8 mouse cellular contexts compared by ENCODE assay signal in the genomic region with DNA sequence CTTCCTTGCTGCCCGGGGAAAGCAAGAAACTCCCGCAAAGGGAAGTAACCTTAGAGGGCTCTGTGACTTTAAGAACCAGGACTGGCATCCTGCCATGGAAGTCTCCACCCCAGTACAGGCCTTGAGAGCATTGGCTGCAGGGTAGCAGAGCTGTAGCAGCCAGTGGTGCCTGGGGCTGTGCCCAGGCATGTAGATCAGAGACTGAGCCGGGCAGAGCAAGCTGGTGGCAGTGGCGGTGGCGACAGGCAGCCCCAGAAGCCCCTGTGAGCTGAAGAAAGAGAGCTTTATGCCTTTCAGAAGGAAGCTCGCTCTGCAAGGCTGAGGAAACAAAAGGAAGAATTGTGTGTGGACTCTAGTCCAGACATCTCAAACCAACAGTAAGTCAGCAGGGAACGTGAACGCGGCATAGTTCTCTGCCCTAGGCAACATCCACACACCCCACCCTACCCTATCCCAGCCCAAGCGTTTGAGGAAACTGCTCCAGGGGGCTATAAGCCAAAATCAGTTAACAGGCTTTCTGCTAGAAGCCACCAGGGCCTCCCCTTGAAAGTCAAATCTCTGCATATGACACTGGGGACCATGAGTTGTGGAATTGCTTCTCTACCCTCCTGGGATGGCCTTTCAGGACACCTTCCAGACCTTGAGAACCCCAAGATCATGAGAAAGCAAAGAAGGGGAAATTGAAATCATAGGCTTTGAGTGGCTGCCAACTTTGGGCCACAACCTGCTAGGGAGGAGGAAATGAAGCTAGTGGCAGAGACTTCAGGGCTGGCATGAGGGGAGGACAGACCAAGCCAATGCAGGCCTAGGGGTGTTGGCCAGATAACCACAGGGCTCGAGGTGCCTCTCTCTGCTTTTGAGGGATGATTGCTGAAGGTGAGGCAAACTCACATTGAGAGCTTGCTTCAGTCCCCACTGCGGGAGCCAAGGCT. TPM values are rescaled to one million over a fixed set of nuclear protein-coding genes. Genes with fewer than 3 reads are reported as not detected.
DNase-seq lines count a peak whose midpoint lies in the region; ATAC-seq and TF ChIP-seq lines count a peak whose summit lies in the region.

A gene (plus strand): TSS at position 124 of the 932 bp plus-strand sequence.

- H3ac ChIP-seq in myocyte (ENCODE audit: control insufficient read depth, insufficient read length), result no peak within 1 kb of the TSS

- H3K4me3 ChIP-seq in heart, embryonic 12.5 days, result peak within 1 kb of the TSS; percentile 35
- peak within 1 kb of the TSS; percentile 34 for H3K4me3 ChIP-seq in kidney, embryonic 16.5 days (ENCODE audit: low read length)
- H3K4me3 ChIP-seq in limb, embryonic 15.5 days, result peak within 1 kb of the TSS; percentile 39
- H3K4me3 ChIP-seq in myocyte, result peak within 1 kb of the TSS; percentile 31
- peak within 1 kb of the TSS; percentile 47 for H3K4me3 ChIP-seq in stomach, embryonic 16.5 days (replicated peaks; ENCODE audit: low read length)

- H3K4me1 ChIP-seq in heart, embryonic 12.5 days (replicated peaks), result peaks cover 15% of the 10 kb centered on the region
- H3K4me1 ChIP-seq in kidney, embryonic 16.5 days (ENCODE audit: insufficient read depth, low read length), result peaks cover 16% of the 10 kb centered on the region
- H3K4me1 ChIP-seq in limb, embryonic 15.5 days, result peaks cover 23% of the 10 kb centered on the region
- peaks cover 13% of the 10 kb centered on the region for H3K4me1 ChIP-seq in stomach, embryonic 16.5 days (ENCODE audit: control insufficient read depth, insufficient read depth, low read length)

- TF ChIP-seq POLR2A in myocyte (IDR thresholded peaks at IDR 0.05; ENCODE audit: insufficient read length, low read depth), result peak; percentile 100

- ATAC-seq in erythroid progenitor cell, adult 5-6 weeks (replicated peaks; ENCODE audit: low FRiP score, poor library complexity, severe bottlenecking), result peak; percentile 76
- ATAC-seq in heart, embryonic 12.5 days (ENCODE audit: insufficient number of reproducible peaks, low FRiP score), result peak; percentile 86
- peak; percentile 97 for ATAC-seq in kidney, embryonic 16.5 days (ENCODE audit: low FRiP score, low TSS enrichment)
- peak; percentile 86 for ATAC-seq in limb, embryonic 15.5 days (ENCODE audit: insufficient number of reproducible peaks, low FRiP score, low TSS enrichment, low read depth)
- ATAC-seq in stomach, embryonic 16.5 days (ENCODE audit: insufficient read depth, low FRiP score), result peak; percentile 94

- H3K27me3 ChIP-seq in heart, embryonic 12.5 days (replicated peaks), result no peaks in the 10 kb centered on the region
- H3K27me3 ChIP-seq in kidney, embryonic 16.5 days (ENCODE audit: insufficient read depth, low read length), result no peaks in the 10 kb centered on the region
- no peaks in the 10 kb centered on the region for H3K27me3 ChIP-seq in limb, embryonic 15.5 days
- H3K27me3 ChIP-seq in myocyte (ENCODE audit: control insufficient read depth, insufficient read depth, insufficient read length), result no peaks in the 10 kb centered on the region
- H3K27me3 ChIP-seq in stomach, embryonic 16.5 days (ENCODE audit: control insufficient read depth, insufficient read depth, low read length), result no peaks in the 10 kb centered on the region

- no peaks in the 10 kb centered on the region for H3K79me2 ChIP-seq in myocyte (ENCODE audit: control insufficient read depth, insufficient read depth)

- H3K36me3 ChIP-seq in heart, embryonic 12.5 days, result no peaks in the 10 kb centered on the region
- no peaks in the 10 kb centered on the region for H3K36me3 ChIP-seq in kidney, embryonic 16.5 days (ENCODE audit: insufficient read depth, low read length)
- H3K36me3 ChIP-seq in limb, embryonic 15.5 days, result no peaks in the 10 kb centered on the region
- no peaks in the 10 kb centered on the region for H3K36me3 ChIP-seq in myocyte (ENCODE audit: control insufficient read depth, insufficient read depth)
- no peaks in the 10 kb centered on the region for H3K36me3 ChIP-seq in stomach, embryonic 16.5 days (ENCODE audit: control insufficient read depth, insufficient read depth, low read length)

- H3K27ac ChIP-seq in heart, embryonic 12.5 days (ENCODE audit: poor library complexity, severe bottlenecking), result peak within 1 kb of the TSS; percentile 63
- H3K27ac ChIP-seq in kidney, embryonic 16.5 days (ENCODE audit: low read length), result peak within 1 kb of the TSS; percentile 76
- H3K27ac ChIP-seq in limb, embryonic 15.5 days, result peak within 1 kb of the TSS; percentile 89
- peak within 1 kb of the TSS; percentile 93 for H3K27ac ChIP-seq in stomach, embryonic 16.5 days (ENCODE audit: low read length)

- WGBS in heart, embryonic 12.5 days, result 49% methylated on average over 12 of the region's 12 CpGs
- WGBS in kidney, embryonic 16.5 days, result 48% methylated on average over 12 of the region's 12 CpGs
- 31% methylated on average over 12 of the region's 12 CpGs for WGBS in limb, embryonic 15.5 days
- WGBS in stomach, embryonic 16.5 days, result 35% methylated on average over 12 of the region's 12 CpGs

- H3K4me2 ChIP-seq in heart, embryonic 12.5 days, result peak within 1 kb of the TSS; percentile 58
- H3K4me2 ChIP-seq in kidney, embryonic 16.5 days (replicated peaks; ENCODE audit: low read depth, low read length), result peak within 1 kb of the TSS; percentile 48
- H3K4me2 ChIP-seq in limb, embryonic 15.5 days, result peak within 1 kb of the TSS; percentile 52
- peak within 1 kb of the TSS; percentile 68 for H3K4me2 ChIP-seq in myocyte (ENCODE audit: low read depth)
- H3K4me2 ChIP-seq in stomach, embryonic 16.5 days (ENCODE audit: low read depth, low read length), result peak within 1 kb of the TSS; percentile 56

- H3K9me3 ChIP-seq in heart, embryonic 12.5 days (replicated peaks), result no peaks in the 10 kb centered on the region
- no peaks in the 10 kb centered on the region for H3K9me3 ChIP-seq in kidney, embryonic 16.5 days (ENCODE audit: low read length)
- no peaks in the 10 kb centered on the region for H3K9me3 ChIP-seq in limb, embryonic 15.5 days
- no peaks in the 10 kb centered on the region for H3K9me3 ChIP-seq in stomach, embryonic 16.5 days (replicated peaks; ENCODE audit: control insufficient read depth, low read length)

- peak; percentile 96 for DNase-seq in 416B (ENCODE audit: low read depth)
- peak; percentile 95 for DNase-seq in adrenal gland, postnatal 14 days

- H3K9ac ChIP-seq in heart, embryonic 12.5 days, result peak within 1 kb of the TSS; percentile 59
- peak within 1 kb of the TSS; percentile 64 for H3K9ac ChIP-seq in kidney, embryonic 16.5 days (replicated peaks; ENCODE audit: low read length)
- H3K9ac ChIP-seq in limb, embryonic 15.5 days, result peak within 1 kb of the TSS; percentile 11; the same call in 1 of the 2 replicates
- peak within 1 kb of the TSS; percentile 72 for H3K9ac ChIP-seq in stomach, embryonic 16.5 days (ENCODE audit: low read length)

TF ChIP-seq in myocyte, 11 proteins besides CTCF, POLR2A, EP300 and RAD21:
- TF ChIP-seq REST (IDR thresholded peaks at IDR 0.05; ENCODE audit: insufficient read depth, insufficient read length) (no peak), MYOG (IDR thresholded peaks at IDR 0.05; ENCODE audit: control insufficient read depth in 1 of 3, insufficient read depth in 1 of 3, insufficient read length in 2 of 3, low read depth in 2 of 3) (peak in 1 of 3 experiments; percentile 22), POLR2AphosphoS2 (IDR thresholded peaks at IDR 0.05; ENCODE audit: insufficient read length, low read depth) (peak; percentile 99)

RNA-seq across cellular contexts. Expression of the gene that starts here (rescaled TPM):
- total RNA-seq in adrenal gland, postnatal 14 days (2021), result 11.3 and 13.1 TPM in 2 replicates
- 0.42 and 1.1 TPM in 2 replicates for total RNA-seq in erythroid progenitor cell, adult 5-6 weeks (2015; ENCODE audit: low replicate concordance)
- 5.1 TPM in 1 of 2 replicates, not detected in the other for total RNA-seq in erythroid progenitor cell, adult 5-6 weeks (2017; ENCODE audit: low replicate concordance)
- polyA plus RNA-seq in heart, embryonic 12.5 days (2016; fragmentation: Nextera tagmentation; extraction: Ambion mirVana), result 2.8 and 3.4 TPM in 2 replicates
- 3.9 and 4.1 TPM in 2 replicates for polyA plus RNA-seq in kidney, embryonic 16.5 days (2015; fragmentation: Nextera tagmentation; extraction: Ambion mirVana)
- 2.6 and 3.1 TPM in 2 replicates for polyA plus RNA-seq in limb, embryonic 15.5 days (2015; fragmentation: Nextera tagmentation; extraction: Ambion mirVana)
- polyA plus RNA-seq in myocyte (2012; fragmentation: generic; extraction: Trizol), result 24.4 TPM
- polyA plus RNA-seq in stomach, embryonic 16.5 days (2015; fragmentation: Nextera tagmentation; extraction: Ambion mirVana), result 4.9 and 5.0 TPM in 2 replicates

Comparison
In these comparisons a context has a peak if more than half of its experiments do, and no peak if none do; other contexts are left out.
1. Peak in every context shown above with its lines: DNase-seq, ATAC-seq, H3K4me3 ChIP-seq and H3K27ac ChIP-seq.
2. H3K9ac ChIP-seq: peak in every context shown above with its lines; median percentile 72 in stomach, embryonic 16.5 days; 64 in kidney, embryonic 16.5 days; 59 in heart, embryonic 12.5 days; 11 in limb, embryonic 15.5 days.